Mouse (Mus musculus) cerebellum, adult 2 months (tissue): ENCODE data around the gene Arl13b.

Source experiments
- CTCF ChIP-seq: fragments of 200-500 bp; IDR thresholded peaks from 2 replicates; pipeline ENCODE4 v1.5.1; 2011; ENCODE audit warnings: low read depth, mild to moderate bottlenecking, control low read depth, low read length, moderate library complexity, borderline replicate concordance; ENCODE audit not compliant: insufficient read depth
- POLR2A ChIP-seq: fragments of 200-500 bp; IDR thresholded peaks from 2 replicates; pipeline ENCODE4 v1.6.1; 2011; ENCODE audit warnings: low read length, control low read depth, borderline replicate concordance; ENCODE audit not compliant: insufficient read depth

- TF ChIP-seq POLR2A (no peak), CTCF (no peak)
These were observed 7.6 kb upstream of the Arl13b start, which contains the start of gene Pros1 for GRCm38 (mm10) chr16:62854191-62855068.
